Mouse (Mus musculus): ENCODE results near the gene Ammecr1. TPM values are rescaled to one million over a fixed set of nuclear protein-coding genes. Genes with fewer than 3 reads are reported as not detected.

Ammecr1 gene
- polyA plus RNA-seq, 1 experiment from 2014 or later = 14.6 TPM

DNA sequence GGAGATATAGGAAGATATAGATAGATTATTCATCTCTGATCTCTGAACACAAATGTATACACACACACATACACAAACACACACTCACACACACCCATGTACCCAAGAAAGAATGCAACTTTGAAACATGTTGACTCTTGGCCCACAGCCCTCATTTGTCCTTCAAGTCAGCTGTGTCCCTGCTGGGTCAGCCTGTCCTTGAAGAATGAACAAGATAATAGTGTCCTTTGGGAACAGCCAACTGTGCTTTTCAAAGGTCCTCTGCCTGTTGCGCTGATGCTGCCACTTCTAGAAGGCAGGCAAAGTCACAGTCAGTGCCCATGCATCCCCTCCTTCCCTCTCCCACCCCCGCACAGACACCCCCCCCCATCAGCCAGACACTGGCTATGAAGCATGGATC lies 127.7 kb downstream of the Ammecr1 start:
- H3K9me3 ChIP-seq = no peaks in the 10 kb centered on the region
- peaks cover 17% of the 10 kb centered on the region for H3K36me3 ChIP-seq
- no peaks in the 10 kb centered on the region for H3K4me1 ChIP-seq
- no peak overlapping the region for H3K9ac ChIP-seq
- WGBS = 89% methylated on average over 2 of the region's 2 CpGs
- H3K27ac ChIP-seq = no peak overlapping the region
- no peak overlapping the region for H3K4me3 ChIP-seq
- no peak overlapping the region for H3K4me2 ChIP-seq (replicated peaks)
- peaks cover 24% of the 10 kb centered on the region; the same call in 1 of the 2 replicates for H3K27me3 ChIP-seq
- ATAC-seq (ENCODE audit: low FRiP score, low read depth) = no peak

DNA sequence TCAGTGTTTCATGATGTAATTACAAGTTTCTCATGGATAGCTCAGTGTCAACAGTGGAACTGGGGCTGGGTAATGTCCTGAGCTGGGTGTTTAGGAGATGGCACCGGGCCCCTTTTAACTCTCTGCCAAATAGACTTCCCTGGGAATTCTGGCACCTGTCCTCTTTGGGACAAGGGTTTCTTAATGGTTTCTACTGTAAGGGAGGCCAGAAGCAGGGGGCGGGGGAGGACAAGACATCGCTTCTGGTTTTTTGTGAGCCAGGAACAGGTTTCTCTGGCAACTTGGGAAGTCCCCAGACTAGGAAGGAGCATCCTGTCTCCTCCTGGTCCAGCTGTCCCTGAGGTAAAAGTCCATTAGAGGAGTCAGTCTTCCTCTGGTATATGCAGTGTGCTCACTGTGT lies 129.2 kb downstream of the Ammecr1 start:
- ATAC-seq (ENCODE audit: low FRiP score, low read depth) = no peak
- 93% methylated on average over 3 of the region's 3 CpGs for WGBS

DNA sequence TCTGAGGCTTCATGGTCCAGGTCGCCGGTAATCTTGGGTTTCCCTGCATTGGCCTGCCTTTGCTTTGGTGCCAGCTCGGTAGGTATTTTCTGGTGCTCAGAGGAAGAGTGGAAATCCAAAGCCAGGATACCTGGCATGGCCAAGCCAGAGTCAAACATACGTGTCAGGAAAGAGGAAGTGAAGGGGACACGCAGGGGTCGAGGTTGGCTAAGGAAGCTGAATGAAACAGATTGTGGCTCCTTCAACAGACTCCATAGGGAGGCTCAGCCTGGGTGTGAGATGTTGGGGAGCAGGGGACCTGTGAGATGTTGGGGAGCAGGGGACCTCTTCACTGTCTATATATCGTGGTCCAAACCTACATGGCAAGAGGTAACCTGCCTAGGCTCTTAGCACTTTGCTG lies 130.1 kb downstream of the Ammecr1 start:
- Histone ChIP-seq H3K27me3 (peaks cover 28% of the 10 kb centered on the region; the same call in 1 of the 2 replicates), H3K27ac (no peak overlapping the region), H3K9ac (no peak overlapping the region)

More for the DNA sequence above, 129.2 kb downstream of the Ammecr1 start:
- Histone ChIP-seq H3K36me3 (peaks cover 13% of the 10 kb centered on the region), H3K4me3 (no peak overlapping the region), H3K9me3 (no peaks in the 10 kb centered on the region), H3K9ac (no peak overlapping the region), H3K27ac (no peak overlapping the region), H3K4me1 (peaks cover 6% of the 10 kb centered on the region), H3K27me3 (peaks cover 25% of the 10 kb centered on the region; the same call in 1 of the 2 replicates), H3K4me2 (replicated peaks) (no peak overlapping the region)

DNA sequence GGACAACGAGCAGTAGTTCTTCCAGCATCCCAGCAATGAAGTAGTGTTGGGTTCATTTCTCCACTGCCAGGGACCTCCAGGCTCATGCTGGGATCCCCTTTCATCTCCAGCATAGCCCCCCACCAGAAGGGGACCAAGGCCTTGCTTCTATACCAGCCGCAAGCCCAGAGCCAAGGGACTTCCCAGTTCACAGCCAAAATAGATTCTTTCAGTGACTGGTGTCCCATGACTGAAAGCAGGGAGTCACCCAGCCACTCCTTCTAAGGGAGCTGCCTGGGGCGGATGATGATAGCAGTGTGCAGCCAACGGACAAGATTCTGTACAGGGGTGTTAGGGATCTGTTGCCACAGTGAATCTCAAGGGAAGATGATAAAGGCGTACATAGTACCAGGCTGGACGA lies 131.7 kb downstream of the Ammecr1 start:
- Histone ChIP-seq H3K4me2 (replicated peaks) (no peak overlapping the region), H3K27ac (no peak overlapping the region), H3K9ac (no peak overlapping the region), H3K4me3 (no peak overlapping the region), H3K9me3 (no peaks in the 10 kb centered on the region), H3K4me1 (peaks cover 11% of the 10 kb centered on the region), H3K27me3 (peaks cover 28% of the 10 kb centered on the region; the same call in 1 of the 2 replicates), H3K36me3 (peaks cover 6% of the 10 kb centered on the region; the same call in 1 of the 2 replicates)
- ATAC-seq (ENCODE audit: low FRiP score, low read depth) = no peak
- WGBS = 86% methylated on average over 6 of the region's 6 CpGs

More for the DNA sequence above, 130.1 kb downstream of the Ammecr1 start:
- WGBS = 95% methylated on average over 7 of the region's 7 CpGs
- Histone ChIP-seq H3K4me1 (peaks cover 6% of the 10 kb centered on the region), H3K9me3 (no peaks in the 10 kb centered on the region), H3K4me2 (replicated peaks) (no peak overlapping the region), H3K36me3 (peaks cover 6% of the 10 kb centered on the region; the same call in 1 of the 2 replicates), H3K4me3 (no peak overlapping the region)
- no peak for ATAC-seq (ENCODE audit: low FRiP score, low read depth)

DNA sequence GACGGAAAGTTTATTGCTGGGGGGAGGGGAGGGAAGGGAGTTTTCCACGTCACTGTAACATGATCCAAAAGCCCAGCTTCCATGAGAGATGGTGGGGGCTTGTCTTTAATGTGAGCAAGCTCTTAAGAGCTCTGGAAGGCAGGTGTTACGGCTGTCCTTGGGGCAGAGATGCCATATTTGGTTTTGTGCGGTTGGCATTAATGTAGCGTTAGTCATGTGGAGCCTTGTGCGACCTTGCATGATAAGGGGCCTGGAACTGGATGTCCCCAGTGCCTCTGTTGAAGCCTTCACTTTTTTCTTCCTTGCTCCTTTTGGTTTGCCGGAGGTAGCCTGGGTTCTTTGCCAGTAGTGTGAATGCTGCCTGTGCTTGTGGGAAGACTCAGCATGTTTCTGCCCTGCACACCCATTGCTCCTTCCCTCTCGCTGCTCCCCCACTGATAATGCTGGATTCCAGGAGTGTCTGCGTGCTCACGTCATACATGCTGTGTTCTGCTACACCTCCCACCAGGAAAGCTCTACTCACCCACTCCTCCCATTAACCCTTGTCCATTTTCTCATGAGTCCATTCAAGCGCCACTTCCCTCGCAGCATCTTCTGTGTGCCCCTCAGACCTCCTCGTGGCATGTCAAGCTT lies 133.2 kb downstream of the Ammecr1 start:
- no peak overlapping the region for H3K4me3 ChIP-seq
- peaks cover 11% of the 10 kb centered on the region for H3K4me1 ChIP-seq
- H3K9me3 ChIP-seq = no peaks in the 10 kb centered on the region
- WGBS = 73% methylated on average over 13 of the region's 13 CpGs
- peaks cover 23% of the 10 kb centered on the region; the same call in 1 of the 2 replicates for H3K27me3 ChIP-seq
- H3K36me3 ChIP-seq = peaks cover 6% of the 10 kb centered on the region; the same call in 1 of the 2 replicates
- H3K27ac ChIP-seq = no peak overlapping the region
- no peak overlapping the region for H3K4me2 ChIP-seq (replicated peaks)
- no peak overlapping the region for H3K9ac ChIP-seq
- no peak for ATAC-seq (ENCODE audit: low FRiP score, low read depth)

DNA sequence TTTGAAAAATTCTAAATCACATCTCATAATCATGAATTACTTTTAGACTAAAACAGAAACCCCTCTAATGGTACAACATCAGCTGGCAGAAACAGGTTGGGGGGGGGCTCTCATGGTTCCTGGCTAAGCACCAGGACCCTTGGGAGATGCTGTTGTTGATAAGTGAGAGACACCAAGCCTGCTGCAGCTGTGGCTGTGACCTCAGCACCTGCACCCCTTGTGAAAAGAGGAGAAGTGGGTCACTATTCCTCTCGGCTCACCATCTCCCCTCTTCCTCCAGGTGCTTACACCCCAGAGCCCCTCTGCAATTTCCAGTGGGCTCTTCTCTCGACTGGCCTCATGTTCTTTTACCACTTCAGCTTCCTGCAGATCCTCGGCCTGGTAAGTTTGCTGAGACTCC lies 134.3 kb downstream of the Ammecr1 start:
- no peak for ATAC-seq (ENCODE audit: low FRiP score, low read depth)
- no peak overlapping the region for H3K4me3 ChIP-seq
- no peaks in the 10 kb centered on the region for H3K9me3 ChIP-seq
- H3K4me1 ChIP-seq = peaks cover 13% of the 10 kb centered on the region
- H3K27me3 ChIP-seq = peaks cover 20% of the 10 kb centered on the region; the same call in 1 of the 2 replicates
- peaks cover 6% of the 10 kb centered on the region; the same call in 1 of the 2 replicates for H3K36me3 ChIP-seq
- no peak overlapping the region for H3K4me2 ChIP-seq (replicated peaks)
- 41% methylated on average over 3 of the region's 3 CpGs for WGBS
- H3K9ac ChIP-seq = no peak overlapping the region
- no peak overlapping the region for H3K27ac ChIP-seq

DNA sequence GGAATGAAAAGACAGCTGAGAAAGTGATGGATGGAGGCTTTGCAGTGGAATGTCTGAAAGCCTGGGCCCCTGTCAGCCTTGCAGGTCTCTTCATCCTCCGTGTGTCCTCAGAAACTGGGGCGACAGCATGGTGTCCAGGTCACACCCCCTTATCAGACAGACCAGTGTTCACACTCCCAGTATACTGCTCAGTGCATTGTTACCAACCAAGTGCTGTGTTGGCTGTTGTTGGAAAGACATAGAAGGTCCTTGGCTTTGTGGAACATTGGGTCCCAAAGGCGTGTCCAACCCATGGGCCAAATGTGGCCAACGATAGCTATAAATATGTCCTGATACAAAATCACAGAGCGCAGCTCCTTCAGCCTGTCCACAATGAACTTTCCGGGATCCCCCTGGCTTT lies 136.0 kb downstream of the Ammecr1 start:
- no peak overlapping the region for H3K9ac ChIP-seq

DNA sequence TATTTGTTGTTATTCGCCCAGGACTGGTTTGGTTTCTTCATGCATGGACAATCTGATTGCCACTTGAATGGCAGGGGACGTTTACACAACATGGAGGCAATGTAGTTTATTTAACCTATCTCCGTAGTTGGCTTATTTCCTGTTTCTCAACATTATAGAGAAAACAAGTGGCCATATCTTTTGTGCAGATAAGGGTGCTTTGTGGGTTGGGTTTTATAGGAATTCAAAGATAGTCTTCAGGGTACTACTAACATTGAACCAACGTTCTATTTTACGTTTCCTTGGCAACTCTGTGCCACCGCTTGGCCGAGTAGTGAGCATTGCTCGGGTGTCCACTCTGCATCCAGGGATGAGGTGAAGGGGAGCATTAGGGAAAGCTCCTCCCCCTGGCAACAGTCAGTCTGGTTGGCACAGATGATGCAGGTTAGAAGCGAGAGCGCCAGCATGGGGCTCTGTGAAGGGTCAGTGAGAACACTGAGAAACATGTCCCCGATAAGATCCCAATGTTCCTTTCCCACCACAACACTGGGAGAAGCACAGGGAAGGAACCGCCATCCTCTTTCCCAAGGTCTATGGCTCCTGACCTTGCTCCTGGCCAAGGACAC lies 136.6 kb downstream of the Ammecr1 start:
- Histone ChIP-seq H3K4me1 (peaks cover 13% of the 10 kb centered on the region), H3K4me2 (replicated peaks) (no peak overlapping the region), H3K4me3 (no peak overlapping the region), H3K27ac (no peak overlapping the region), H3K9me3 (no peaks in the 10 kb centered on the region), H3K27me3 (peaks cover 13% of the 10 kb centered on the region; the same call in 1 of the 2 replicates), H3K9ac (no peak overlapping the region), H3K36me3 (no peaks in the 10 kb centered on the region)
- 86% methylated on average over 12 of the region's 12 CpGs for WGBS
- ATAC-seq (ENCODE audit: low FRiP score, low read depth) = no peak

More for the DNA sequence above, 136.0 kb downstream of the Ammecr1 start:
- H3K27ac ChIP-seq = no peak overlapping the region
- no peak for ATAC-seq (ENCODE audit: low FRiP score, low read depth)
- no peaks in the 10 kb centered on the region for H3K36me3 ChIP-seq
- no peak overlapping the region for H3K4me2 ChIP-seq (replicated peaks)
- WGBS = 93% methylated on average over 6 of the region's 6 CpGs
- peaks cover 15% of the 10 kb centered on the region; the same call in 1 of the 2 replicates for H3K27me3 ChIP-seq
- no peak overlapping the region for H3K4me3 ChIP-seq
- H3K4me1 ChIP-seq = peaks cover 13% of the 10 kb centered on the region
- H3K9me3 ChIP-seq = no peaks in the 10 kb centered on the region

DNA sequence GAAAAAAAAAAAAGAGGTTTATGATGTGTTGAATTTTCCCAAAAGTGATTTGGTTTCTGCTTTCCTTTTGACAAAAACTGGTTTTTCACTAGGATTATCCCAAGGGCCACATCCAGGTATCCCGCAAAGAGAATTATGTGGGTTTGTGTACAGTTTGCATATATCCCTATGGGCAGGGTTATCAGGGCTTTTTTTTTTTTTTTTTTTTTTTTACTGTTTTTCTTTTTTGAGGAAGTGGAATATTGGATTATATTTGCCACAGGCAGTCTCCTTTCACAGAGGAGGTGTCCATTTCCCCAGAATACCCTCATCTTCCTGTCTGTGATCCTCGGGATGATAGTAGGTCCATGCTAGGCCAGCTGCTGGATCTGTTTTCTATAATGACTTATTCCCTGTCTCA lies 137.3 kb downstream of the Ammecr1 start:
- Histone ChIP-seq H3K36me3 (no peaks in the 10 kb centered on the region), H3K27ac (no peak overlapping the region), H3K4me2 (replicated peaks) (no peak overlapping the region), H3K9me3 (no peaks in the 10 kb centered on the region), H3K4me1 (peaks cover 13% of the 10 kb centered on the region), H3K4me3 (no peak overlapping the region), H3K9ac (no peak overlapping the region), H3K27me3 (peaks cover 13% of the 10 kb centered on the region; the same call in 1 of the 2 replicates)
- 76% methylated on average over 2 of the region's 2 CpGs for WGBS
- no peak for ATAC-seq (ENCODE audit: low FRiP score, low read depth)

DNA sequence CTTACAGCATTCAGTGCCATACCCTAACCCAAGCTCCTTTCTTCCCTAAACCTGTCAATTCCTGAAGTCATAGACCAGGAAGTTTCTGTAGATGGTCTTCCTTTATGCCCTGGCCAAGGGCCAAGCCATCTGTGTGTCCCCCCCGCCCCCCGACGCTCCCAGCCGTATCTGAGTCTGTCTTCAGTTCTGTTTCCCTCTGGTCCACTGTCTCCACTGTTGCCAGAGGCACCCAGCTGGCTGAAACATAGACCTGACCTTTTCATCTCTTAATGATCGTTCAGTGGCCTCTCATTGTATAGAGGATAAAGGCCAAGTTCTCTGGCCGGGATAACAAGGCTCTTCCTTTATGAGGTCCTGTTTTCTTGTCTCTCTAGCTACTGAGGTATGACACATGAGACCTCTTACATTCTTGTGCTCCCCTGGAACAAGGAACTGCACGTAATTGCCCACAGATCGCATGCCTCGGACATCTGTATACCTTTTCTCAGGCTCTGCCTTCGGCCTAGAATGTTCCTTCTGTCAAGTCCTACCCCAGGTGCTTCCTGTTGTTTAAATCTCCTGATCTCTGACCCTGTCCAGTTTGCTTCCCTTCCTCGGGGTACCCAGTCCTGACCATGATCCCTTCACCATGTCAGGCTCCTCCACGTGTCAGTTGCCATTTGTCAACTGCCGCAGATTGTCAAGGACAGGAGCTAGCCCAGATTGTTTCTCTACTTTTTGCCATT lies 138.2 kb downstream of the Ammecr1 start:
- no peak for ATAC-seq (ENCODE audit: low FRiP score, low read depth)

DNA sequence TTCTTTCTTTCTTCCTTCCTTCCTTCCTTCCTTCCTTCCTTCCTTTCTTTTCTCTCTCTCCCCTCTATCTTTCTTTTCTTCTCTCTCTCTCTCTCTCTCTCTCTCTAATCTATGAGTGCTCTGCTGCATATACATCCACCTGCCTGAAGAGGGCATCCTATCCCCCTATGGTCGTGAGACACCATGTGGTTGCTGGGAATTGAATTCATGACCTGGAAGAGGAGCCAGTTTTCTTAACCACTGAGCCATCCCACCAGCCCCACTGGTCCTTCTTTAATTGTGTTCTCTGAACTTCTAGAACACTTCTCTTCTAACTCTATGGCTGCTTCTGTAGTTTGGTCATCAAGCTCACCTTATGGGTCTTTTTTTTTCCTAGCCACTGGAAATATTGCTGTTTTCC lies 138.9 kb downstream of the Ammecr1 start:
- no peak overlapping the region for H3K4me3 ChIP-seq
- no peak for ATAC-seq (ENCODE audit: low FRiP score, low read depth)
- WGBS = 24% methylated on average over 1 of the region's 1 CpGs

More for the DNA sequence above, 138.2 kb downstream of the Ammecr1 start:
- Histone ChIP-seq H3K9ac (no peak overlapping the region), H3K36me3 (no peaks in the 10 kb centered on the region), H3K9me3 (no peaks in the 10 kb centered on the region), H3K4me1 (peaks cover 13% of the 10 kb centered on the region), H3K4me3 (no peak overlapping the region), H3K4me2 (replicated peaks) (no peak overlapping the region), H3K27ac (no peak overlapping the region), H3K27me3 (peaks cover 13% of the 10 kb centered on the region; the same call in 1 of the 2 replicates)
- 66% methylated on average over 13 of the region's 13 CpGs for WGBS

DNA sequence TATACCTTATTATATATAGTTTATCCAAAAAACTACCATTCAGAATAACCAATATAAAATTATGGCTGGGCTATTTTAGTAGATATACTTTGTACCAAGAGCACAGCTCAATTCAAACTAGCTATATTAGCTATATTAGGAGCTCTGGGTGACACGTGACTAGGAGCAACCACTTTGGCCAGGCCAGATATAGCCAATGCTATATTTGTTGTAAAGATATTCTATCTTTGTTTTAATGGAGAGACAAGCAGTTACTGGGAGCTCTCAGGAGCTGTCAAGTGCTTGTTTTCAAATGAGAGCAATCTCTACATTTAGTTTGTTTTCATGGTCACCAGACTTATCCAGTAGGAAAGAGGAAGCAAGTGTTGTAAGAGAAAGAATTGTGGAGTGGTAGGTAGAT lies 141.2 kb downstream of the Ammecr1 start:
- H3K27ac ChIP-seq = no peak overlapping the region
- no peak overlapping the region for H3K4me3 ChIP-seq
- H3K27me3 ChIP-seq = peaks cover 11% of the 10 kb centered on the region; the same call in 1 of the 2 replicates
- WGBS = 78% methylated on average over 1 of the region's 1 CpGs
- H3K4me2 ChIP-seq (replicated peaks) = no peak overlapping the region
- peaks cover 17% of the 10 kb centered on the region for H3K4me1 ChIP-seq
- H3K9me3 ChIP-seq = no peaks in the 10 kb centered on the region
- no peaks in the 10 kb centered on the region for H3K36me3 ChIP-seq
- H3K9ac ChIP-seq = no peak overlapping the region
- ATAC-seq (ENCODE audit: low FRiP score, low read depth) = no peak

More for the DNA sequence above, 138.9 kb downstream of the Ammecr1 start:
- Histone ChIP-seq H3K36me3 (no peaks in the 10 kb centered on the region), H3K27me3 (peaks cover 17% of the 10 kb centered on the region; the same call in 1 of the 2 replicates), H3K4me2 (replicated peaks) (no peak overlapping the region), H3K4me1 (peaks cover 15% of the 10 kb centered on the region), H3K9me3 (no peaks in the 10 kb centered on the region), H3K27ac (no peak overlapping the region), H3K9ac (no peak overlapping the region)
